Mouse (Mus musculus): ENCODE results near the gene Hist2h2be. TPM values are rescaled to one million over a fixed set of nuclear protein-coding genes. Genes with fewer than 3 reads are reported as not detected.
"Not testable (repeated sequence)": the region's sequence is repeated elsewhere in the genome, so short reads cannot be mapped to it uniquely, and the experiment has no call there.

Gene Hist2h2be
- polyA plus RNA-seq (2012), result 0.13 and 0.14 TPM in 2 replicates

DNA sequence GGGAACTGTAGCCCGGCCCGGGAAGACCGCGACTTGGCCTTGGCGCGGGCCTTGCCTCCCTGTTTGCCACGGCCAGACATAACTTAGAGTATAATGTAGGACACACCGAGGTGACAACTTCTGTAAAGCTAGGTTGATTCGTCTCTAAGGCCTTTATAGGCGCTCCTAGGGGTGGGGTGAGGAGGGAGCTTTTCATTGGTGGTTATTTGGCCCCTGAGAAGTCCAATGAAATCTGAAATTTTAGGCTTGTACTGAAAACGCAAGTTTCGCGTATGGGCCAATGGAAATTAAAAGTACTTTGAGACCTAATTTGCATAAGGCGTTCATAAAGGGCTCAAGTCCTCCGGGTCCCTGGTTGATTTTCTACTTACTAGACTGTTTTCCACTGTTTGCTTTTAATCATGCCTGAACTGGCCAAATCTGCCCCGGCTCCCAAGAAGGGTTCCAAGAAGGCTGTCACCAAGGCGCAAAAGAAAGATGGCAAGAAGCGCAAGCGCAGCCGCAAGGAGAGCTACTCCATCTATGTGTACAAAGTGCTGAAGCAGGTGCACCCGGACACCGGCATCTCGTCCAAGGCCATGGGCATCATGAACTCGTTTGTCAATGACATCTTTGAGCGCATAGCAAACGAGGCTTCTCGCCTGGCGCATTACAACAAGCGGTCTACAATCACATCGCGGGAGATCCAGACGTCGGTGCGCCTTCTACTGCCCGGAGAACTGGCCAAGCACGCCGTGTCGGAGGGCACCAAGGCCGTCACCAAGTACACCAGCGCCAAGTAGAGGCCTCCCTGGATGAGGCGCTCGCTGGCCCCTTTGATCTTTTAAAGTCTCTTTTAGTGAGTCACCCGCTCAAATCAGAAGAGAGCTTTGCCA, at the start of gene Hist2h2be, which contains the start of gene Hist2h2ac:
TSS of gene Hist2h2be (plus strand) at position 355 of the 875 bp plus-strand sequence.
TSS of gene Hist2h2ac (minus strand) at position 116 of the 875 bp plus-strand sequence.
- peaks cover 28% of the 10 kb centered on the region for H3K36me3 ChIP-seq (ENCODE audit: control insufficient read depth)
- TF ChIP-seq GATA1 (IDR thresholded peaks at IDR 0.05; ENCODE audit: low read length) (no peak), TAL1 (IDR thresholded peaks at IDR 0.05; ENCODE audit: low read length) (no peak)
- no peaks in the 10 kb centered on the region for H3K27me3 ChIP-seq (ENCODE audit: control insufficient read depth)
- H3K9me3 ChIP-seq (ENCODE audit: control insufficient read depth, low read length), result no peaks in the 10 kb centered on the region
- H3K4me3 ChIP-seq (replicated peaks), result peak within 1 kb of the TSS; percentile 83
- peaks cover 74% of the 10 kb centered on the region for H3K4me1 ChIP-seq (ENCODE audit: control insufficient read depth)

- TF ChIP-seq GATA1 (IDR thresholded peaks at IDR 0.05; ENCODE audit: low read length) (no peak), TAL1 (IDR thresholded peaks at IDR 0.05; ENCODE audit: low read length) (no peak)
- H3K4me1 ChIP-seq (ENCODE audit: control insufficient read depth), result peaks cover 44% of the 10 kb centered on the region
Observed at GRCm38 (mm10) chr3:96171583-96172196, 49.2 kb upstream of the Hist2h2be start.

GRCm38 (mm10) chr3:96172197-96173178, 48.4 kb upstream of the Hist2h2be start, which contains the start of gene Sf3b4:
Gene Sf3b4 (plus strand): TSS chr3:96172332.
- peaks cover 47% of the 10 kb centered on the region for H3K36me3 ChIP-seq (ENCODE audit: control insufficient read depth)
- peaks cover 44% of the 10 kb centered on the region for H3K4me1 ChIP-seq (ENCODE audit: control insufficient read depth)
- TF ChIP-seq TAL1 (IDR thresholded peaks at IDR 0.05; ENCODE audit: low read length) (no peak), GATA1 (IDR thresholded peaks at IDR 0.05; ENCODE audit: low read length) (no peak)
- no peaks in the 10 kb centered on the region for H3K27me3 ChIP-seq (ENCODE audit: control insufficient read depth)
- H3K9me3 ChIP-seq (ENCODE audit: control insufficient read depth, low read length), result no peaks in the 10 kb centered on the region
- H3K4me3 ChIP-seq (replicated peaks), result peak within 1 kb of the TSS; percentile 98

More at GRCm38 (mm10) chr3:96171583-96172196, 49.2 kb upstream of the Hist2h2be start:
- Histone ChIP-seq H3K36me3 (ENCODE audit: control insufficient read depth) (peaks cover 40% of the 10 kb centered on the region), H3K4me3 (replicated peaks) (peak overlapping the region; percentile 98), H3K9me3 (ENCODE audit: control insufficient read depth, low read length) (no peaks in the 10 kb centered on the region), H3K27me3 (ENCODE audit: control insufficient read depth) (no peaks in the 10 kb centered on the region)

GRCm38 (mm10) chr3:96173185-96173584, 47.7 kb upstream of the Hist2h2be start:
- Histone ChIP-seq H3K9me3 (ENCODE audit: control insufficient read depth, low read length) (no peaks in the 10 kb centered on the region), H3K36me3 (ENCODE audit: control insufficient read depth) (peaks cover 54% of the 10 kb centered on the region), H3K4me3 (replicated peaks) (peak overlapping the region; percentile 98), H3K4me1 (ENCODE audit: control insufficient read depth) (peaks cover 44% of the 10 kb centered on the region), H3K27me3 (ENCODE audit: control insufficient read depth) (no peaks in the 10 kb centered on the region)
- TF ChIP-seq GATA1 (IDR thresholded peaks at IDR 0.05; ENCODE audit: low read length) (no peak), TAL1 (IDR thresholded peaks at IDR 0.05; ENCODE audit: low read length) (no peak)

DNA sequence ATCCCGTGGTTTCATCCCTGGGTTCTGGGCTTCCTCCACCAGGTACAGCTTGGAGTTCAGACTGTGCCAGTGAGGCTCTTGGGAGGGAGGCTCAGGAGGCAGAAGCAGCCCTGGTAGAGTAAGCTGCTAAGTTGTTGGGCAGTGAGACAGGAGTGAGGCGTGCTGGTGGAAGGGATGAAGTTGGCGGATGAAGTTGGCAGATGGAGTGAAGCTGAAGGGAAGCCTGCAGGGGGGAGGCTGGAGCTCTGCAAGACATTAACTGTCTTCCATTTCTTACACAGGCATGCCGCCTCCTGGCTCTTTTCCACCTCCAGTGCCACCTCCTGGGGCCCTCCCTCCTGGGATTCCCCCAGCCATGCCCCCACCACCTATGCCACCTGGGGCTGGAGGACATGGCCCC, 46.9 kb upstream of the Hist2h2be start:
- peak overlapping the region; percentile 49 for H3K4me3 ChIP-seq (replicated peaks)

DNA sequence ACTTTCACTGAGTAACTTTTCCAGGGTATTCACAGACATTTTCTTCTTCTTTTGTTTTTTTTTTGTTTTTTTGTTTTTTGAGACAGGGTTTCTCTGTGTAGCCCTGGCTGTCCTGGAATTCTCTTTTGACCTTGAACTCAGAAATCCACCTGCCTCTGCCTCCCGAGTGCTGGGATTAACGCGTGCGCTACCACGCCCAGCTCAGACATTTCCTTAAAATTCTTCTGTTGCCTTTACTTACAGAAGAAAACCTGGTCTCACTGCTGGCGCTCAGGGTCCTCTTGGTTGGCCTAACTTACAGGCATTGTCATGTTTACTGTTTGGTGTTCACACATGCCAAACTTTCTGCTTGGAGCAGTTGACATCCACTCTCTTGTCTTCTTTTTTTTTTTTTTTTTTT, 45.7 kb upstream of the Hist2h2be start:
- no peaks in the 10 kb centered on the region for H3K9me3 ChIP-seq (ENCODE audit: control insufficient read depth, low read length)
- no peak for TF ChIP-seq TAL1 (IDR thresholded peaks at IDR 0.05; ENCODE audit: low read length)
- no peak for TF ChIP-seq GATA1 (IDR thresholded peaks at IDR 0.05; ENCODE audit: low read length)
- H3K4me1 ChIP-seq (ENCODE audit: control insufficient read depth), result peaks cover 41% of the 10 kb centered on the region
- peaks cover 2% of the 10 kb centered on the region for H3K27me3 ChIP-seq (ENCODE audit: control insufficient read depth)
- no peak overlapping the region for H3K4me3 ChIP-seq (replicated peaks)
- peaks cover 60% of the 10 kb centered on the region for H3K36me3 ChIP-seq (ENCODE audit: control insufficient read depth)

More for the DNA sequence above, 46.9 kb upstream of the Hist2h2be start:
- H3K9me3 ChIP-seq (ENCODE audit: control insufficient read depth, low read length); H3K27me3 ChIP-seq (ENCODE audit: control insufficient read depth): not testable (repeated sequence)
- peaks cover 42% of the 10 kb centered on the region for H3K4me1 ChIP-seq (ENCODE audit: control insufficient read depth)
- H3K36me3 ChIP-seq (ENCODE audit: control insufficient read depth), result peaks cover 62% of the 10 kb centered on the region

DNA sequence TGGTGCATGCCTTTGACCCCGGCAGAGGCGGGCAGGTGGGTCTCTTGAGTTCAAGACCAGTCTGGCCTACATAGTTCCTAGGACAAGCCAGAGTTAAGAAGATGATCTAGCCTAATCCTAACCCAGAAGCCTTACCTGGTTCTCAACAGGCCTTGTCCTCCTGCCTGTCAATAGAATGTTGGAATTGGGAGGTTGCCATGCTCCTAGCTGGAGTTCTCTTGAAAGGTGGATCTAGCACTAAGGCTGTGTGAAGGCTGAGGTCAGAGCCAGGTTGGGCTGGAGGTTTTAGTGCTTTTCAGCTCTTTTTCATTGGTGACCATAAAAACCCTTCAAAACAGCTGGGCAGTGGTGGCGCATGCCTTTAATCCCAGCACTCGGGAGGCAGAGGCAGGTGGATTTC, 42.5 kb upstream of the Hist2h2be start:
- Histone ChIP-seq H3K4me1 (ENCODE audit: control insufficient read depth) (peaks cover 28% of the 10 kb centered on the region), H3K27me3 (ENCODE audit: control insufficient read depth) (peaks cover 34% of the 10 kb centered on the region), H3K9me3 (ENCODE audit: control insufficient read depth, low read length) (no peaks in the 10 kb centered on the region), H3K36me3 (ENCODE audit: control insufficient read depth) (peaks cover 56% of the 10 kb centered on the region), H3K4me3 (replicated peaks) (no peak overlapping the region)
- TF ChIP-seq TAL1 (IDR thresholded peaks at IDR 0.05; ENCODE audit: low read length), result no peak
- no peak for TF ChIP-seq GATA1 (IDR thresholded peaks at IDR 0.05; ENCODE audit: low read length)

GRCm38 (mm10) chr3:96178902-96179301, 42.0 kb upstream of the Hist2h2be start:
- H3K4me1 ChIP-seq (ENCODE audit: control insufficient read depth), result peaks cover 23% of the 10 kb centered on the region
- H3K4me3 ChIP-seq (replicated peaks), result no peak overlapping the region
- H3K36me3 ChIP-seq (ENCODE audit: control insufficient read depth), result peaks cover 52% of the 10 kb centered on the region
- no peaks in the 10 kb centered on the region for H3K9me3 ChIP-seq (ENCODE audit: control insufficient read depth, low read length)
- TF ChIP-seq TAL1 (IDR thresholded peaks at IDR 0.05; ENCODE audit: low read length), result no peak
- no peak for TF ChIP-seq GATA1 (IDR thresholded peaks at IDR 0.05; ENCODE audit: low read length)
- H3K27me3 ChIP-seq (ENCODE audit: control insufficient read depth), result peaks cover 38% of the 10 kb centered on the region
